Mouse (Mus musculus): ENCODE data around the gene Fhit.

- TF ChIP-seq CTCF (IDR thresholded peaks at IDR 0.05; ENCODE audit: insufficient read depth, low read length) (no peak), POLR2A (IDR thresholded peaks at IDR 0.05; ENCODE audit: borderline replicate concordance, extremely low read depth, low read depth, low read length) (no peak)
These were observed 948.6 kb downstream of the Fhit start for GRCm38 (mm10) chr14:10213216-10213615.
